Mouse (Mus musculus) spleen, adult 2 months (tissue): ENCODE data around the gene Taf1. TPM values are rescaled to one million over a fixed set of nuclear protein-coding genes. Genes with fewer than 3 reads are reported as not detected.
"Not testable (repeated sequence)": the region's sequence is repeated elsewhere in the genome, so short reads cannot be mapped to it uniquely, and the experiment has no call there.

Experiments used
- DNase-seq, 2 experiments: peaks; one replicate each; pipeline versions ENCODE4 v3.0.0 to v3.0.0-alpha.2; 2012 to 2021; ENCODE audit warnings: low spot score in 2 of 2, low read depth in 1 of 2
- H3K27ac ChIP-seq: fragments of 200-500 bp; 2 replicates; pipeline ENCODE4 v1.5.1; 2012; ENCODE audit warnings: low read length, inconsistent platforms; ENCODE audit not compliant: insufficient read depth
- H3K27me3 ChIP-seq: fragments of 200-500 bp; 2 replicates; pipeline ENCODE4 v1.6.1; 2012; ENCODE audit warnings: mild to moderate bottlenecking, moderate library complexity, low read length, inconsistent platforms; ENCODE audit not compliant: control insufficient read depth, insufficient read depth
- H3K36me3 ChIP-seq: fragments of 200-500 bp; 2 replicates; pipeline ENCODE4 v1.6.1; 2012; ENCODE audit warnings: mild to moderate bottlenecking, low read length, inconsistent platforms; ENCODE audit not compliant: control insufficient read depth, insufficient read depth
- H3K4me1 ChIP-seq: fragments of 200-500 bp; 2 replicates; pipeline ENCODE4 v1.6.1; 2011; ENCODE audit warnings: inconsistent platforms; ENCODE audit not compliant: control insufficient read depth, insufficient read depth, insufficient read length
- H3K4me3 ChIP-seq: fragments of 200-500 bp; 2 replicates; pipeline ENCODE4 v1.5.1; 2011; ENCODE audit warnings: mild to moderate bottlenecking, inconsistent platforms; ENCODE audit not compliant: insufficient read depth, insufficient read length; ENCODE audit errors: extremely low read depth
- CTCF ChIP-seq: fragments of 200-500 bp; IDR thresholded peaks from 2 replicates; pipeline ENCODE4 v1.5.1; 2011; ENCODE audit warnings: mild to moderate bottlenecking, inconsistent platforms; ENCODE audit not compliant: insufficient read depth, insufficient read length, insufficient replicate concordance; ENCODE audit errors: extremely low read depth
- POLR2A ChIP-seq: fragments of 200-500 bp; IDR thresholded peaks from 2 replicates; pipeline ENCODE4 v1.6.1; 2011; ENCODE audit warnings: low read depth, low read length, inconsistent platforms
- WGBS: fragments of 180-500 bp; shearing (Covaris S2); methylation state at CpG from one replicate; pipeline ENCODE4 v1.1.7; 2018; 5-methylcytosine and 5-hydroxymethylcytosine counted together
- polyA plus RNA-seq: library from polyadenylated mRNA; depleted of rRNA; stranded (reverse); fragments of >200 nt; gene quantifications from 2 replicates; pipeline ENCODE4 v1.2.3, GENCODE M21; 2012; rRNA removed

Gene Taf1
- 2.4 and 3.0 TPM in 2 replicates for polyA plus RNA-seq

DNA sequence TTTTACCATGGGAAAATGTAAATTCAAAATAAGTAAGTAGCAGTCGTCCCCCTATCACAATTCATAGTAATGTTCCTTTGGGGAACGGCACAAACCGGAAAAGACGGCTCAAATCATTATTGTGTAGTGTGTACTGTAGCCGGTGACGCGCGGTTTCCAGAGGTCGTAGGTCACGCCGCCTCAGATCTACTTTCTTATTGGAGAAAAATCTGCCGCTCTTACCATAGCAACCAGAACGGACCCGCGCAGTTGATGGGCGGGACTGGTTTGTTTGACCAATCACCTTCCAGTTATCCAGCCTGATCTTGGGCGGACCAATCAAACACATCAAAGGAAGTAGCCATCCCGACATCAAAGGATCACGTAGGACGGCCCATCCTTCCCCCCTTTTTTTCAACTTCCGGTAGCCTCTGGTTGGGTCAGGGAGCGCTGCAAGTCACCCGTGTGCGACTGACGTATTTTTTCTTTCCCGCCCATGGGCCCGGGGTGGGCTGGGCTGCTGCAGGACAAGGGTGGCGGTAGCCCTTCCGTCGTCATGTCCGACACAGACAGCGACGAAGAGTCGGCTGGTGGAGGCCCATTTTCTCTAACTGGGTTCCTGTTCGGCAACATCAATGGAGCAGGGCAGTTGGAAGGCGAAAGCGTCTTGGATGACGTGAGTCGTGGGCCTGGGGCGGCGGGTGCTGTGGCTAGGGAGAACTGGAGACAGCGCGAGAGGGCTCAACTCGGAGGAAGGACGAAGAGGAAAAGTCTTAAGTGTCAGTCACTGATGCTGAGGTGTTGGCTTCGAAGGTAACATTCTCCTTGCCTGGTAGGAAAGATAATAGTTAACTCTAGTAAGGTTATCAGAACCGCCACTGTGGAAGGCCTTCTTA lies at the start of gene Taf1:
TSS of gene Taf1 (plus strand) at position 388 of the 875 bp plus-strand sequence.
- Histone ChIP-seq H3K4me1 (peaks cover 3% of the 10 kb centered on the region; the same call in 1 of the 2 replicates), H3K4me3 (peak within 1 kb of the TSS; percentile 91), H3K36me3 (peaks cover 1% of the 10 kb centered on the region; the same call in 1 of the 2 replicates), H3K27me3 (no peaks in the 10 kb centered on the region), H3K27ac (peak within 1 kb of the TSS; percentile 83)
- TF ChIP-seq CTCF (no peak), POLR2A (peak; percentile 4; the same call in 1 of the 2 replicates)
- 31% methylated on average over 47 of the region's 47 CpGs for WGBS
- DNase-seq: peak; percentile 88 to 94

DNA sequence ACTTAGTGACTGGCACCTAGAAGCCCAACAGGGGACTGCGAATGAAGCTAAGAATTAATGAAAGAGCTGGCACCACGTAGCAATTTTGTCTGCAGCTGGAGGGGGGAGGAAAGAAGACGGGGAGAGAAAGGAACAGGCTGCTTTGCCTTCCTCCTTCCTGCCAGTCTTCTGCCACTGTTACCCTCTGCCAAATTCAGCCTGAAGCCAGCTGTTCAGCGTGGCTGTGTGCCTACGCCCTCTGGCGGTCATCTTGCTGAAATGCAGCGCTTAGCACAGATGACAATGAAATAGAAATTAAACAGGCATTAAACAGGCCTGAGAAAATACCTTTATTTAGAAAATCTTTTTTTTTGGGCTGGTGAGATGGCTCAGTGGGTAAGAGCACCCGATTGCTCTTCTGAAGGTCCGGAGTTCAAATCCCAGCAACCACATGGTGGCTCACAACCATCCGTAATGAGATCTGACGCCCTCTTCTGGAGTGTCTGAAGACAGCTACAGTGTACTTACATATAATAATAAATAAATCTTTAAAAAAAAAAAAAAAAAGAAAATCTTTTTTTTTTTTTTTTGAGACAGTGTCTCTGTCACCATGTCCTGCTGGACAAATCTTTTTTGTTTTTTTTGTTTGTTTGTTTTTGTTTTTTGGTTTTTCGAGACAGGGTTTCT lies 45.9 kb upstream of the Taf1 start:
- not testable (repeated sequence) for H3K36me3 ChIP-seq, H3K4me1 ChIP-seq, H3K27me3 ChIP-seq, H3K27ac ChIP-seq, H3K4me3 ChIP-seq
- peak; percentile 63; the same call in 1 of the 2 replicates for TF ChIP-seq CTCF
- DNase-seq: peak; percentile 5 to 18
- 41% methylated on average over 12 of the region's 12 CpGs for WGBS

- WGBS: 14% methylated on average over 3 of the region's 3 CpGs
- Histone ChIP-seq H3K36me3 (no peaks in the 10 kb centered on the region), H3K4me3 (no peak overlapping the region), H3K4me1 (no peaks in the 10 kb centered on the region), H3K27me3 (no peaks in the 10 kb centered on the region), H3K27ac (no peak overlapping the region)
- DNase-seq: peak; percentile 18
- TF ChIP-seq CTCF (peak; percentile 20; the same call in 1 of the 2 replicates), POLR2A (no peak)
Observed at GRCm38 (mm10) chrX:101504636-101505035, 27.9 kb upstream of the Taf1 start.

GRCm38 (mm10) chrX:101515710-101516109 lies 16.8 kb upstream of the Taf1 start:
- Histone ChIP-seq H3K36me3 (no peaks in the 10 kb centered on the region), H3K27ac (no peak overlapping the region), H3K27me3 (no peaks in the 10 kb centered on the region), H3K4me3 (no peak overlapping the region), H3K4me1 (no peaks in the 10 kb centered on the region)
- TF ChIP-seq POLR2A (no peak), CTCF (no peak)
- 5% methylated on average over 2 of the region's 2 CpGs for WGBS
- DNase-seq: no peak

GRCm38 (mm10) chrX:101518006-101518405 lies 14.5 kb upstream of the Taf1 start:
- TF ChIP-seq CTCF: no peak
- no peak for TF ChIP-seq POLR2A

DNA sequence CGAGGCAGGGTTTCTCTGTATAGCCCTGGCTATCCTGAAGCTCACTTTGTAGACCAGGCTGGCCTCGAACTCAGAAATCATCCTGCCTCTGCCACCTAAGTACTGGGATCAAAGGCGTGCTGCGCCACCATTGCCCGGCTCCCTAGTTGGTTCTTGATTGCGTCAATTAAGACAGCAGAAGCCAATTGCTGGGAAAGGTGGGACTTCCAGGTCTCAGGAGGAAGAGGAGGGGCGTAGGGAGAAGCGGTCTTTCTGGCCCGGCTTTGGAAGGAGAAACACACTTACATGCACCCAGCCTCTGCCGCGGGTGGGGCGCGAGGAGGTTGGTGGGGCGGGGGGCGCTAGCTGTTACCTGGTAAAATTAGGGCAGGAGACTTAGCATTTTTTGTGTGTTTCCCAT lies 10.5 kb upstream of the Taf1 start:
- TF ChIP-seq CTCF: no peak
- no peak for TF ChIP-seq POLR2A
- Histone ChIP-seq H3K27ac (no peak overlapping the region), H3K36me3 (no peaks in the 10 kb centered on the region), H3K4me1 (no peaks in the 10 kb centered on the region), H3K27me3 (no peaks in the 10 kb centered on the region), H3K4me3 (no peak overlapping the region)
- DNase-seq: no peak
- WGBS: 85% methylated on average over 15 of the region's 15 CpGs

More at GRCm38 (mm10) chrX:101518006-101518405, 14.5 kb upstream of the Taf1 start:
- 93% methylated on average over 4 of the region's 4 CpGs for WGBS
- Histone ChIP-seq H3K27ac (no peak overlapping the region), H3K4me1 (no peaks in the 10 kb centered on the region), H3K4me3 (no peak overlapping the region), H3K36me3 (no peaks in the 10 kb centered on the region), H3K27me3 (no peaks in the 10 kb centered on the region)
- DNase-seq: no peak
